Mouse (Mus musculus) spleen, adult 2 months (tissue): ENCODE measurements around the gene Ppp3r1. TPM values are rescaled to one million over a fixed set of nuclear protein-coding genes. Genes with fewer than 3 reads are reported as not detected.

Experiments
- DNase-seq, 2 experiments: peaks; one replicate each; pipeline versions ENCODE4 v3.0.0 to v3.0.0-alpha.2; 2012 to 2021; ENCODE audit warnings: low spot score in 2 of 2, low read depth in 1 of 2
- H3K27ac ChIP-seq: fragments of 200-500 bp; 2 replicates; pipeline ENCODE4 v1.5.1; 2012; ENCODE audit warnings: low read length, inconsistent platforms; ENCODE audit not compliant: insufficient read depth
- H3K27me3 ChIP-seq: fragments of 200-500 bp; 2 replicates; pipeline ENCODE4 v1.6.1; 2012; ENCODE audit warnings: mild to moderate bottlenecking, moderate library complexity, low read length, inconsistent platforms; ENCODE audit not compliant: control insufficient read depth, insufficient read depth
- H3K36me3 ChIP-seq: fragments of 200-500 bp; 2 replicates; pipeline ENCODE4 v1.6.1; 2012; ENCODE audit warnings: mild to moderate bottlenecking, low read length, inconsistent platforms; ENCODE audit not compliant: control insufficient read depth, insufficient read depth
- H3K4me1 ChIP-seq: fragments of 200-500 bp; 2 replicates; pipeline ENCODE4 v1.6.1; 2011; ENCODE audit warnings: inconsistent platforms; ENCODE audit not compliant: control insufficient read depth, insufficient read depth, insufficient read length
- H3K4me3 ChIP-seq: fragments of 200-500 bp; 2 replicates; pipeline ENCODE4 v1.5.1; 2011; ENCODE audit warnings: mild to moderate bottlenecking, inconsistent platforms; ENCODE audit not compliant: insufficient read depth, insufficient read length; ENCODE audit errors: extremely low read depth
- CTCF ChIP-seq: fragments of 200-500 bp; IDR thresholded peaks from 2 replicates; pipeline ENCODE4 v1.5.1; 2011; ENCODE audit warnings: mild to moderate bottlenecking, inconsistent platforms; ENCODE audit not compliant: insufficient read depth, insufficient read length, insufficient replicate concordance; ENCODE audit errors: extremely low read depth
- POLR2A ChIP-seq: fragments of 200-500 bp; IDR thresholded peaks from 2 replicates; pipeline ENCODE4 v1.6.1; 2011; ENCODE audit warnings: low read depth, low read length, inconsistent platforms
- WGBS: fragments of 180-500 bp; shearing (Covaris S2); methylation state at CpG from one replicate; pipeline ENCODE4 v1.1.7; 2018; 5-methylcytosine and 5-hydroxymethylcytosine counted together
- polyA plus RNA-seq: library from polyadenylated mRNA; depleted of rRNA; stranded (reverse); fragments of >200 nt; gene quantifications from 2 replicates; pipeline ENCODE4 v1.2.3, GENCODE M21; 2012

Gene Ppp3r1
- polyA plus RNA-seq, 1 experiment: 25.6 TPM

DNA sequence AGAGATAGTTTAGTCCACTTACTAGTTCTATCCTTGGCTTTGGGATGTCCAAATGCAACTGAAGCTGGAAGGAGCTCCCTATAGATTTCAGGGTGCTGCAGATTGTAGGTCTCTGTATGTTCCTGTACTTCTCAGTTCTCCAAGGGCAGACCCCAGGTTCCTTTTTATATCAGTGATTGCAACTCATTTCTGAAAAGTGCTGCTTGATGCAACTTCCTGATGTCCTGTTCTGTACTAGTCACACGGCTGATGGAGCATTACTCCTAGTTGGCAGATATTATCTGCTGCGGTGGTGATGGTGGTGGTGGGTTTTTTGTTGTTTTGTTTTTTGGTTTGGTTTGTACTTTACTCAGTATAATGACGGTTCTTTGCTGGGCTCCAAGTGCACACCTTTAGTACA lies 21.7 kb downstream of the Ppp3r1 start:
- H3K27me3 ChIP-seq: no peaks in the 10 kb centered on the region
- H3K4me3 ChIP-seq: no peak overlapping the region
- no peaks in the 10 kb centered on the region; the same call in 1 of the 2 replicates for H3K36me3 ChIP-seq
- H3K4me1 ChIP-seq: peaks cover 8% of the 10 kb centered on the region; the same call in 1 of the 2 replicates
- H3K27ac ChIP-seq: no peak overlapping the region
- TF ChIP-seq CTCF (no peak), POLR2A (no peak)
- no peak for DNase-seq
- WGBS: 51% methylated on average over 3 of the region's 3 CpGs

DNA sequence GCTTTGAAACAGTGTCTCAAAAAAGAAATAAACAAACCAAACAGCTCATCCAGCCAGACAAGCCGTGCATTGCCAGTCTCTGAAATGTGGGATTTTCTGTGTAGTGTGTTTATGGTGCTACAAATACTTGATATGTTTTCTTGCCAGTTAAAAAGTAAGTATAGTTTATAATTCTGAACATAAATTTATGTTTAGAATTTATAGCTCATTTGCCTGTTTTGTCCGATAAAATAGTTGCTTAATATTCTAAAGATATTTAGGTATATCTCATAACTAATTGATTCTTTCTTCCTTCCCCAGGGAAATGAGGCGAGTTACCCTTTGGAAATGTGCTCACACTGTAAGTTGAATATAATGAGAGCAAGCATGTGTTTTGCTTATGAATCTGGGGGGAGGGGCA lies 22.7 kb downstream of the Ppp3r1 start, which contains the start of gene Wdr92:
Gene Wdr92, plus strand, starts transcription at position 301 of the 400 bp plus-strand sequence.
- TF ChIP-seq CTCF (no peak), POLR2A (no peak)
- H3K4me3 ChIP-seq: no peak within 1 kb of the TSS
- H3K4me1 ChIP-seq: peaks cover 8% of the 10 kb centered on the region; the same call in 1 of the 2 replicates
- DNase-seq: no peak
- H3K27ac ChIP-seq: no peak within 1 kb of the TSS
- no peaks in the 10 kb centered on the region; the same call in 1 of the 2 replicates for H3K36me3 ChIP-seq
- H3K27me3 ChIP-seq: no peaks in the 10 kb centered on the region
- WGBS: 91% methylated on average over 3 of the region's 3 CpGs

DNA sequence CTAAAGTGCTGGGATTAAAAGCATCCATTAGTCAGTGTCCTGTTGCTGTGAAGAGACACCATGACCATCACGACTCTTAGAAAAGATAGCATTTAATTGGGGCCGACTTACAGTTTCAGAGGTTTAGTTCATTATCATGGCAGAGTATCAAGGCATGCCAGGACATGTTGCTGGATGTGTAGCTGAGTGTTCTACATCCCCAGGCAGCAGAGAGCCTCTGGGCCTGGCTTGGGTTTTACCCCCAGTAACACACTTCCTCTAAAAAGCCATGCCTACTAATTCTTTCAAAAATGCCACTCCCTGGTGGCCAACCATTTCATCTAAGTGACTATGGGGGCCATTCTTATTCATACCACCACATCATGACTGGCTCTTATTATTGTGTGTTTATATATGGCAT lies 24.1 kb downstream of the Ppp3r1 start:
- Histone ChIP-seq H3K27me3 (no peaks in the 10 kb centered on the region), H3K4me1 (peaks cover 8% of the 10 kb centered on the region; the same call in 1 of the 2 replicates), H3K27ac (no peak overlapping the region), H3K36me3 (no peaks in the 10 kb centered on the region; the same call in 1 of the 2 replicates), H3K4me3 (no peak overlapping the region)
- no peak for DNase-seq
- 86% methylated on average over 2 of the region's 2 CpGs for WGBS
- TF ChIP-seq CTCF (no peak), POLR2A (no peak)

DNA sequence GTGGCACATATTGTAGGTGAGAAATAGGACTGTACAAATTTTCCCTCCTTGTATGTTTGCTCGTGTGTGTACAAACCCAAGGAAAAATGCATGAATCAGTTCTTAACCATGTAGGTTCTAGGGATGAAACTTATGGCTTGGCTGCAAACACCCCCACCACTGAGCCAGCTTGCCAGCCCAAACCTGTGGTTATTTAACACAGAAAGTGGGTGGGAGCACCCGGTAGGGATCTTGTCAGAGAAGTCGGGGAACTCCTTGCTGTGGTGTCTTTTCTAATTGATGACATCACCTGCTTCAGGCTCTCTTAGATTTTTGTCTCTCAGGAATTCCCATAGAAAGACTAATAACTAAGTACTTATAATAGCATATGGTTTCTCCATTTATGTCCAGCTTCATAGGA lies 28.6 kb downstream of the Ppp3r1 start:
- Histone ChIP-seq H3K27ac (no peak overlapping the region), H3K27me3 (no peaks in the 10 kb centered on the region), H3K4me3 (no peak overlapping the region), H3K4me1 (peaks cover 7% of the 10 kb centered on the region; the same call in 1 of the 2 replicates), H3K36me3 (peaks cover 2% of the 10 kb centered on the region; the same call in 1 of the 2 replicates)
- no peak for DNase-seq
- WGBS: 95% methylated on average over 3 of the region's 3 CpGs
- no peak for TF ChIP-seq CTCF
- no peak for TF ChIP-seq POLR2A

DNA sequence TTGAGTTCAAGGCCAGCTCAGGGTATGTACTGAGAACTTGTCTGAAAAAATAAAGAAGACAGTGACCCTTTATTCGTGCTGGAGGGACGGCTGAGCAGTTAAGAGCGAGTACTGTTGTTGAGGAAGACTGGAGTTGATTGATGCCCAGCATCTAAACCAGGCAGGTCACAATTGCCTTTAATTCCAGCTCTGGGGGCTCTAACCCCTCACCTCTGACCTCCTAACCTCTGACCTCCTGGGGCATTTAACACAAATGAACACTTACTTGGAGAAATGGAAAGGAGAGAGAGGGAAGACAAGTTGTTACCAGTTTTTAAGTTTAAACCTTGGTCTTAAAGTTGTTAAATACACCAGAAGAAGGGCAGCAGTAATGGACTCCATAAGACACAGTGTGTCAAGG lies 29.7 kb downstream of the Ppp3r1 start:
- peaks cover 6% of the 10 kb centered on the region; the same call in 1 of the 2 replicates for H3K4me1 ChIP-seq

DNA sequence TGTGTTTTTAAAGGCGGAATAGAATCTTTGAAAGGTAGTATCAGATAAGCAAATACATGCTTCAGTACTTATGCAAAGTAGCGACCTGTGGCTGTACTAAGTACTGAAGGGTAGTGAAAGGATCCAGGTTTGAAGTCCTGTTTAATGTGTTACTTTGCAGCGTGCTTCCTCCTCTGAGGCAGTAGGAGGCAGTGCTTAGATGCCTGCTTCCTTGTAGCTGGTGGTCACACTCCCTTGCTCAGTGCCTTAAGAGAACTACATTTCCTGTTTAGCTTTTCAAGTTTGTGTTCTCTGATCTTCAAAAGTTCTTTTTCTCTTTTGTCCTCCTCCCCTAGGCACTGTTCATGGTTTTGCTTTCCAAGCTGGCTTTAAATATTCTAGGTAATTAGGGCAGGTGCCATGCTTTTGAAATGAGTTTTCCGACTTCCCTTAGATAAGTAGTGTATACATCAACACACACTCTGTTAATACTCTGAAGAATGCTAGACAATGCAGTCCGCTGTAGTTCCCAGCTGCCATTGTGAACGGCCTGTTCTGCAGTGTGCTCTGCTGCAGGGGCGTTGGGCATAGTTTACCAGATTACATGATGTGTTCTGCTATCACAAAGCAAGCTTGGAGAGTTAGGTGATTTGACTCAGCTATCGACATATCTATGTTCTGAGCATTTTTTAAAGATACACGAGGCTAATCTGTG lies 33.2 kb downstream of the Ppp3r1 start:
- Histone ChIP-seq H3K4me1 (peaks cover 6% of the 10 kb centered on the region; the same call in 1 of the 2 replicates), H3K27me3 (no peaks in the 10 kb centered on the region), H3K27ac (0 out of 2 replicates have a peak overlapping the region, but pooled peaks have one; percentile 6), H3K36me3 (peaks cover 16% of the 10 kb centered on the region), H3K4me3 (no peak overlapping the region)
- DNase-seq: peak in 1 of 2 experiments; percentile 48
- WGBS: 71% methylated on average over 9 of the region's 9 CpGs
- TF ChIP-seq CTCF: peak; percentile 38; the same call in 1 of the 2 replicates
- no peak for TF ChIP-seq POLR2A

More for the DNA sequence above, 29.7 kb downstream of the Ppp3r1 start:
- Histone ChIP-seq H3K27me3 (no peaks in the 10 kb centered on the region), H3K4me3 (no peak overlapping the region), H3K27ac (no peak overlapping the region), H3K36me3 (peaks cover 2% of the 10 kb centered on the region; the same call in 1 of the 2 replicates)
- 94% methylated on average over 3 of the region's 3 CpGs for WGBS
- no peak for DNase-seq
- no peak for TF ChIP-seq POLR2A
- no peak for TF ChIP-seq CTCF

DNA sequence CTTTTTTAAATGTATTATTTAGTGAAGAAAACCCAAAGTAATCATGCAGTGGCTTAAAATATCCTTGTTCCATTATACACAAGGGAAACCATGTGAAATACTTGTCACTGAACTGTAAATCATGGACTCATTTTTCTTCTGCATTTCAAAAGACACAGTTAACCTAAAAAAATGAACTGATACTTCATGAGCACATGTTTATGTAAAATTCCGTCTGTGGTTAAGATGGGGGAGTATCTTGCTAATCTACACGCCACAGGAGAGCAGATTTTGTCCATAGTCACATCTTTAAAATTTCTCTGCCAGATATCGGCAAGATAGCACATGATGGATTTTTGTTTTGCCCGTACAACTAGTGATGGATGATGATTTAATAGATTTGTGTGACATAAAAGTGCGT lies 40.1 kb downstream of the Ppp3r1 start:
- TF ChIP-seq POLR2A (no peak), CTCF (no peak)
- Histone ChIP-seq H3K4me3 (no peak overlapping the region), H3K4me1 (no peaks in the 10 kb centered on the region), H3K27ac (no peak overlapping the region), H3K27me3 (no peaks in the 10 kb centered on the region), H3K36me3 (peaks cover 32% of the 10 kb centered on the region)
- WGBS: 72% methylated on average over 5 of the region's 5 CpGs
- DNase-seq: no peak
